Mouse (Mus musculus) brain, embryonic 18.5 days (tissue): Measurements from ENCODE around the gene Spi1.
"Not testable (repeated sequence)": the region's sequence is repeated elsewhere in the genome, so short reads cannot be mapped to it uniquely, and the experiment has no call there.

ENCODE experiments used
- DNase-seq: peaks from one replicate; pipeline ENCODE4 v3.0.0-alpha.2; 2012; ENCODE audit warnings: low read depth, low spot score

Spi1 gene

GRCm38 (mm10) chr2:91081775-91082695 lies at the start of gene Spi1:
Gene Spi1, plus strand, starts transcription at chr2:91082390.
- no peak for DNase-seq

DNA sequence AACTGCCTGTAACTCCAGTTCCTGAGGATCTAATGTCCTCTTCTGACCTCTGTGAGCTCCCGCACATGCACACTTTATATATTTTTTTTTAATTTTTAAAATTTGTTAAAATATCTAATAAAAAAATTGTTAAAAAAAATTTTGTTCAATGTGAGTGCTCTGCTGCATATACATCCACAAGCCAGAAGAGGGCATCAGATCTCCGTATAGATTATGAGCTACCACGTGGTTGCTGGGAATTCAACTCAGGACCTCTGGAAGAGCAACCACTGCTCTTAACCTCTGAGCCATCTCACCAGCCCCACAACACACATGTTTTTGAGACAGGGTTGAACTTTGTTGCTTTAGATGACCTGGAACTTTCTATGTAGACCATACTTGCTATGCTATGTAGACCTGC lies 49.2 kb upstream of the Spi1 start:
- DNase-seq, result no peak

GRCm38 (mm10) chr2:91035385-91035784 lies 46.8 kb upstream of the Spi1 start, which contains the start of gene Rapsn:
Gene Rapsn, plus strand, starts transcription at chr2:91035620.
- no peak for DNase-seq

DNA sequence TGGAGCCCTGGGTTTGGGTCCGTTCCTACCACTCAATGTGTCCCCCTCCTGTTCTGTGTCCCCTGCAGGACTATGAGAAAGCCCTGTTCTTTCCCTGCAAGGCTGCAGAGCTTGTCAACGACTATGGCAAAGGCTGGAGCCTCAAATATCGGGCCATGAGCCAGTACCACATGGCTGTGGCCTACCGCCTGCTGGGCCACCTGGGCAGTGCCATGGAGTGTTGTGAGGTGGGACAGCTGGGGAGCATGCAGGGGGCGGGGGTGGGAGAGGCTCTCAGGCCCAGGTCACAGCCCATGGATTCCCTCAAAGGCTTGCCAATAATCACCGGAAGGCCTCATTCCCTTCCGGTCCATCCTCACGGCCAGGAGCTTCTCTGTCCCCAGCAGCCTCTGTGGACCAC lies 40.4 kb upstream of the Spi1 start:
- no peak for DNase-seq

DNA sequence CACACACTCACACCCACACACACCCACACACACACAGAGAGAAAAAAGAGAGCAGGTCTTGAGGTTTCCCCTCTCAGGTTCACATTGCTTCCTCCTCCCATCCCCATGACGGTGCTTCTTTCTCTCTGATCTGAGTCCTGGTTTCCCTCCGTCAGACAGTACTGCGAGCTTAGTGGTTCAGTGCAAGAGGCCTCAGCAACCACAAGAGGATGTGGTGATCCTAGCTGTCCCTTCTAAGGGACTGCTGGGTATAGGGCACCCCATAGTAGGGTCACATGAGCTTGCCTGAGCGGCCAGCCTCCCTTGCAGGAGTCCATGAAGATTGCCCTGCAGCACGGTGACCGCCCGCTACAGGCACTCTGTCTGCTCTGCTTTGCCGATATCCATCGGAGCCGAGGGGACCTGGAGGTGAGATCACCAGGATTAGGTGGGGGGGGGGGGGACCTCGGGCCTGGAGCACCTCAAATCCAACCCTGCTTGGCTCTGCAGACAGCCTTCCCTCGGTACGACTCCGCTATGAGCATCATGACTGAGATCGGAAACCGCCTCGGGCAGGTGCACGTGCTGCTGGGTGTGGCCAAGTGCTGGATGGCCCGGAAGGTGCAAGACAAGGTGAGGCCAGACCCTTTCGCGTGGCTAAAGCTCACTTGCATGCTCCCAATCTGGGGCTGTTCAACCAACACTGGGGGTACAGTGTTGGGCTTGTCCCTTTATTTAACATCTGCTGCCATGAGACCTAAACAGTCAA lies 39.4 kb upstream of the Spi1 start:
- DNase-seq, result no peak

DNA sequence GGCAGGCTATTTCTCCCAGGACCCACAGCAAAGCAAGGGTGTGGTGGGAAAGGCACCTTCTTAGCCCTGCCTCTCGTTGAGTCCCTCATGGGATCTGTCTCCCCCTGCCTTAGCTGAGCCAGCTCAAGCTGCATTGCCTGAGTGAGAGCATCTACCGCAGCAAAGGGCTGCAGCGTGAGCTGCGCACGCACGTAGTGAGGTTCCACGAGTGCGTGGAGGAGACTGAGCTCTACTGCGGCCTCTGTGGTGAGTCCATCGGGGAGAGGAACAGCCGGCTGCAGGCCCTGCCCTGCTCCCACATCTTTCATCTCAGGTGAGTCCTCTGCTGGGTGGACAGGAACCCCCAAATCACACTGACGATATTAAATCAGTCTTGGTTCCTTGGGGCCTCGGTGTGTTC lies 37.5 kb upstream of the Spi1 start:
- no peak for DNase-seq

- DNase-seq, result not testable (repeated sequence)
Measured at GRCm38 (mm10) chr2:91045805-91046204, 36.4 kb upstream of the Spi1 start.

GRCm38 (mm10) chr2:91047359-91047758 lies 34.8 kb upstream of the Spi1 start:
- no peak for DNase-seq

GRCm38 (mm10) chr2:91051917-91052316 lies 30.3 kb upstream of the Spi1 start:
- DNase-seq, result no peak

DNA sequence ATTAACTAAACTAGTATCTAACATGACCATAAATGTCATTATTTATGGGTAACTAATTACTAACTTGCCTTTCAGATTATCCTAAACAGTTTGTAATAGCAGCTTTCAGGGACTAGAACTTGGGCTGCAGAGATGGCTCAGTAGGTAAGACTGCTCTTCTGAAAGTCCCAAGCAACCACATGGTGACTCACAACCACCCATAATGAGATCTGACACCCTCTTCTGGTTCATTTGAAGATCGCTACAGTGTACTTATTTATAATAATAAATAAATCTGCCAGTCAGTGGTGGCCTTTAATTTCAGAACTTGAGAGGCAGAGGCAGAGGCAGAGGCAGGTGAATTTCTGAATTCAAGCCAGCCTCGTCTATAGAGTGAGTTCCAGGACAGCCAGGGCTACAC lies 29.4 kb upstream of the Spi1 start:
- no peak for DNase-seq

DNA sequence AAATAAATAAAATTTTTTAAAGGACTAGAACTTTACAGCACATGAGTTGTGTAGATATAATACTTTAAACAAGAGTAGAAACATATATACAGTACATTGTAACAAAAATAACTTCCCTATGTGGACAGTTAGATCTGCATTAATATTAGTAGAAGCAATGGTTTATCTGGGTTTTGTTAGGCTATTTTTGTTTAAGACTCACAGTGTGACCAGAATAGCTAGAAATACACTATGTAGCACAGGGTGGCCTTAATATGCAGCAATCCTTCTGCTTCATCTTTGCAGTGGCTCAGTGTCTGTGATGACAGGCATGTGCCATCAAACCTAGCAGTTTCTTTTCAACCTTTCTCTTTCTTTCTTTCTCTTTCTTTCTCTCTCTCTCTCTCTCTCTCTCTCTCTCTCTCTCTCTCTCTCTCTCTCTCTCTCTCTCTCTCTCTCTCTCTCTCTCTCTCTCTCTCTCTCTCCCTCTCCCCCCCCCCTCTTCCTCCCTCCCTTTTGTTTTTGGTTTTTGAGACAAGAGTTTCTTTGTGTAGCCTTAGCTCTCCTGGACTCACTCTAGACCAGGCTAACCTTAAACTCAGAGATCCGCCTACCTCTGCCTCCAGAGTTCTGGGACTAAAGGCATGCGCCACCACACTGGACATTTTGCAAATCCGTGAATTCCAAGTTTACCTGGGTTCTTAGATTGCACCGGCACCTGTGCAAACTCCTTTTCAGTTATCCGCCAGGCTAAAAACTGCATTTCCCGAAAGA lies 28.8 kb upstream of the Spi1 start:
- DNase-seq, result no peak

DNA sequence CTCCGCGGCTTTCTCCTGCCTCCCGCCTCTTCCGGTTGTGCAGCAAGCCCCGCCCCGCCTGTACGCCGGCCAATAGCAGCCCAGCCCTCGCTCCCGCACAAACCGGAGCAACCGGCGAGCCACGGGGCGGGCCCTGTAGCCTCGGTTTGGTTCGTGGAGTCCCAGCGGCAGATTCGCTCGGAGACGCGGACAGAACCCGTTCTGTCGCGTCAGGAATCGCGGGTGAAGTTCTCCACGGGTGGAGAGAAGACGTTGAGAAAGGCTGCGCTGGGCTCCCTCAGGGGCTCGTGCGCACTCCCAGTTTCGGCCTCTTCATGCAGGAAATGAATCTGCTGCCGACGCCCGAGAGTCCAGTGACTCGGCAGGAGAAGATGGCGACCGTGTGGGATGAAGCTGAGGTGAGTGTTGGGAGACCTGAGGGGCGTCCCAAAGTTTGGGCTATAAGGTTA lies 28.2 kb upstream of the Spi1 start, which contains the start of gene Psmc3:
Gene Psmc3 (plus strand): TSS at position 76 of the 449 bp plus-strand sequence.
- DNase-seq, result peak; percentile 87

GRCm38 (mm10) chr2:91058435-91058834 lies 23.8 kb upstream of the Spi1 start:
- no peak for DNase-seq

DNA sequence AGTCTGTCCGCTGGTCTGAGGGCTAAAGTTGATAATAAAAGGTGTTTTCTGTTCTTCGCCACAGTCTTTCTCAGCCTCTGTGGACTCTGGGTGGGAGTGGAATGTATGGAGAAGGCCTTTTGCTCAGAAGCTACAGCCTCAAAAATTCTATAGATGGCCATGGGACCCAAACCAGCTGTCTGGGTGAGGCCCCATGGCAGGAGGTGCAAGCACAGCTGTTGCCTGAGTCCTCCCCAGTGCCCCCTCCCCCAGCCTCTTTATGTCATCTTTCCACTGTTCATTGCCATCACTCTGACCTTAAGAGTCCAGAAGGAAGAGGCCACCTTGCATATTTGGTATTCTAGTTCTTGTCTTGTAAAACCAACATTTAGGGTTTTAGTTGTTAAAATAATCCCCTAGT lies 22.8 kb upstream of the Spi1 start:
- no peak for DNase-seq

- no peak for DNase-seq
Measured at GRCm38 (mm10) chr2:91060544-91061355, 21.4 kb upstream of the Spi1 start.

DNA sequence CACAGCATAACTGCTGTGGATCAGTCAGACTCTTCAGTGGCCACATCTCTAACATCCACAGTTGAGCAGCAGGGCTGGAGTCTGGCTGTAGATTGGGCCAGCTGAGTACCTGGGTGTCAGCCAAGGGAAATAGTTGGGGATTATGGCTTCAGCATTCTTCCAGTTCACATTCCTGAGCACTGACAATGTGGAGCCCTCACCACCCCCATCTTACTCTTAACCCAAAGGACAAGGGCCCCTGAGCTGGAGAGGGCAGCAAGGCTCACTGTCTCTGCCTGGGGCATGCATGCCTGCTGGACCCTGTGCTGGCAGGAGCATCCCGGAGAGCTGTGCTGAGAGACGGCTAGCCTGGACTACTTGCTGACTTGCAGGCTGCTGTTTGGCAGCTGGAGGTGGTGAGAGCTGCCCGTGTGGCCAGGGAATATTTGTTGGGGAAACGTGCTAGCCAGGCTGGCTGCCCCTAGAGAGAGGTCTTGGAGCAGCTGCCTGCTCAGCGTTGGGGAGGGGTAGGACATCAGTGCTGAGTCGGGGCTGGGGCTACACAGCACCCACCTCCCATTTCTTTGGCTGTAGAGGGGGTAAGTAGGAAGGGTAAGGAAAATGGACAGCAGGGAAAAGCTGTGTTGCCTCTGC lies 20.2 kb upstream of the Spi1 start:
- no peak for DNase-seq

GRCm38 (mm10) chr2:91062779-91063606 lies 19.2 kb upstream of the Spi1 start:
- DNase-seq, result no peak

GRCm38 (mm10) chr2:91064211-91064610 lies 18.0 kb upstream of the Spi1 start:
- DNase-seq, result no peak

DNA sequence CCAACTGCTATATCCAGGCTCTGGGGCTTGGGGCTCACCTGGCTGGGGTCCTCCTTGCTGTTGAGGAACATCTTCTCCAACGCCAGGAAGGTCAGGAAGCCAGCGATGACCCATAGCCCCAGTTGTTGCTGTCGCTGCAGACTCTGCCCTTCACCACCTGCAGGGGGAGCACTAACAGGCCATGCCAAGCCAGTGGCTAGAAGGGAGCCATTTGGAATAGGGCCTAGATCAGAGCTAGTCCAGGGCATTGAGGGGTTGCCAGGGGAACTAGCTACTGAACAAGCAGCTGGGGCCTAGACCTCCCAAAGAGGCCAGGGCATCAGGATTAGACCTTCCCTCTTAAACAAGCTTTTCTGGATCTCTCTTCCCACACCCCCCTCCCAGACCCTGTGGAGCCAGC lies 16.6 kb upstream of the Spi1 start:
- DNase-seq, result no peak

DNA sequence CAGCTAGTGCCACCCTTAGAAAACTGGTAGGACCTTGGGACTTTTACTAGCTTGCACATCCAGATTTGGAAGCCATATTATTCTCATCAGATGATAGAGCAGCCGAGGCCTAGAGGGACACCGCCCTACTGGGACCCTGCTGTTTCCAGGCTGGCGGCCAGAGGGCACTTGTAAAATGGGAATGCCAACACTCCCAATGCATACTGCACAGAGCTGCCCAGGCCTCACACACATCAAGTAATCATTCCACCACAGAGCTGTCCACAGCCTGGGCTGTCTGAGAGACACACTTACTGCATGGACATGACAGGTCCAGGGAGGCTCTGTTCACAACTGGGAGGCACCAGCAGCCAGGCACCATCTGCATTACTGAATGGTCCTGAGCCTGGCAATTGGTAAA lies 15.7 kb upstream of the Spi1 start:
- DNase-seq, result no peak
